Mouse (Mus musculus) intestine, postnatal 0 days (tissue): ENCODE measurements around the gene Slc22a23. TPM values are rescaled to one million over a fixed set of nuclear protein-coding genes. Genes with fewer than 3 reads are reported as not detected.

Source experiments
- ATAC-seq: fragments of 200-750 bp; cut with Nextera tagmentation; 2 replicates; pipeline ENCODE4 v1.8.0; 2017; ENCODE audit warnings: mild to moderate bottlenecking, moderate TSS enrichment, moderate library complexity
- H3K27ac ChIP-seq: fragments of 300-500 bp; sonication (generic); 2 replicates; pipeline ENCODE4 v1.5.1; 2014; ENCODE audit warnings: mild to moderate bottlenecking, low read depth, low read length, moderate library complexity
- H3K27me3 ChIP-seq: fragments of 300-500 bp; sonication (generic); replicated peaks from 2 replicates; pipeline ENCODE4 v1.6.1; 2014; ENCODE audit warnings: low read length, mixed read lengths; ENCODE audit not compliant: control insufficient read depth, insufficient read depth
- H3K36me3 ChIP-seq: fragments of 300-500 bp; sonication (generic); 2 replicates; pipeline ENCODE4 v1.6.1; 2014; ENCODE audit warnings: mild to moderate bottlenecking, moderate library complexity; ENCODE audit not compliant: control insufficient read depth, insufficient read depth
- H3K4me1 ChIP-seq: fragments of 300-500 bp; sonication (generic); replicated peaks from 2 replicates; pipeline ENCODE4 v1.6.1; 2014; ENCODE audit warnings: antibody characterized with exemption, low read length, mixed read lengths; ENCODE audit not compliant: control insufficient read depth, insufficient read depth
- H3K4me2 ChIP-seq: fragments of 300-500 bp; sonication (generic); replicated peaks from 2 replicates; pipeline ENCODE4 v1.6.1; 2014; ENCODE audit warnings: low read depth, mild to moderate bottlenecking, moderate library complexity
- H3K4me3 ChIP-seq: fragments of 300-500 bp; sonication (generic); 2 replicates; pipeline ENCODE4 v1.5.1; 2014; ENCODE audit warnings: low read depth, low read length
- H3K9ac ChIP-seq: fragments of 300-500 bp; sonication (generic); 2 replicates; pipeline ENCODE4 v1.6.1; 2014; ENCODE audit warnings: mild to moderate bottlenecking, low read depth, low read length
- H3K9me3 ChIP-seq: fragments of 300-500 bp; sonication (generic); 2 replicates; pipeline ENCODE4 v1.6.1; 2016; ENCODE audit warnings: mixed run types; ENCODE audit not compliant: control insufficient read depth
- CTCF ChIP-seq: sonication (generic); IDR thresholded peaks from 2 replicates; pipeline ENCODE4 v1.5.1; 2016; ENCODE audit warnings: low read depth, mild to moderate bottlenecking, control low read depth, antibody characterized with exemption, moderate library complexity
- WGBS: fragments of 180-500 bp; shearing (Covaris S2); extraction: QIAGEN DNeasy Blood & Tissue Kit; methylation state at CpG from one replicate; pipeline ENCODE4 v1.1.7; 2014; 5-methylcytosine and 5-hydroxymethylcytosine counted together
- polyA plus RNA-seq: library from polyadenylated mRNA; unstranded; fragments of >200 nt; fragmentation: Nextera tagmentation; extraction: Ambion mirVana; gene quantifications from 2 replicates; pipeline ENCODE4 v1.2.1, GENCODE M21; 2015

Slc22a23 gene
- polyA plus RNA-seq, 1 experiment from 2014 or later: 3.4 TPM

GRCm38 (mm10) chr13:34214855-34215254 lies 130.1 kb downstream of the Slc22a23 start:
- 86% methylated on average over 3 of the region's 3 CpGs for WGBS
- H3K27me3 ChIP-seq: no peaks in the 10 kb centered on the region
- H3K4me3 ChIP-seq: no peak overlapping the region
- H3K4me1 ChIP-seq: no peaks in the 10 kb centered on the region
- H3K4me2 ChIP-seq: no peak overlapping the region
- H3K36me3 ChIP-seq: no peaks in the 10 kb centered on the region
- no peaks in the 10 kb centered on the region for H3K9me3 ChIP-seq
- ATAC-seq: no peak
- H3K27ac ChIP-seq: no peak overlapping the region
- H3K9ac ChIP-seq: no peak overlapping the region
- no peak for TF ChIP-seq CTCF

GRCm38 (mm10) chr13:34212735-34213212 lies 132.2 kb downstream of the Slc22a23 start:
- TF ChIP-seq CTCF: no peak
- H3K27ac ChIP-seq: peak overlapping the region; percentile 72; the same call in 1 of the 2 replicates
- WGBS: 30% methylated on average over 10 of the region's 10 CpGs
- H3K9me3 ChIP-seq: no peaks in the 10 kb centered on the region
- no peak overlapping the region for H3K4me3 ChIP-seq
- H3K9ac ChIP-seq: no peak overlapping the region
- no peaks in the 10 kb centered on the region for H3K27me3 ChIP-seq
- peak overlapping the region; percentile 44 for H3K4me2 ChIP-seq
- H3K4me1 ChIP-seq: no peaks in the 10 kb centered on the region
- no peaks in the 10 kb centered on the region for H3K36me3 ChIP-seq
- peak; percentile 92 for ATAC-seq

GRCm38 (mm10) chr13:34211261-34211775 lies 133.7 kb downstream of the Slc22a23 start:
- WGBS: 57% methylated on average over 4 of the region's 4 CpGs
- Histone ChIP-seq H3K27ac (no peak overlapping the region), H3K36me3 (no peaks in the 10 kb centered on the region), H3K4me2 (no peak overlapping the region), H3K27me3 (no peaks in the 10 kb centered on the region), H3K9ac (no peak overlapping the region), H3K9me3 (no peaks in the 10 kb centered on the region), H3K4me1 (no peaks in the 10 kb centered on the region), H3K4me3 (no peak overlapping the region)
- ATAC-seq: no peak
- TF ChIP-seq CTCF: no peak

GRCm38 (mm10) chr13:34207714-34208470 lies 137.1 kb downstream of the Slc22a23 start:
- H3K4me3 ChIP-seq: no peak overlapping the region
- 0 out of 2 replicates have a peak, but pooled peaks cover 4% of the 10 kb centered on the region for H3K36me3 ChIP-seq
- H3K27me3 ChIP-seq: no peaks in the 10 kb centered on the region
- no peak for ATAC-seq
- H3K4me1 ChIP-seq: no peaks in the 10 kb centered on the region
- 37% methylated on average over 6 of the region's 6 CpGs for WGBS
- no peak overlapping the region for H3K4me2 ChIP-seq
- no peak overlapping the region for H3K27ac ChIP-seq
- H3K9me3 ChIP-seq: no peaks in the 10 kb centered on the region
- no peak for TF ChIP-seq CTCF
- H3K9ac ChIP-seq: no peak overlapping the region

- ATAC-seq: no peak
- no peaks in the 10 kb centered on the region for H3K4me1 ChIP-seq
Measured at GRCm38 (mm10) chr13:34205216-34205615, 139.8 kb downstream of the Slc22a23 start.

GRCm38 (mm10) chr13:34195676-34196075 lies 149.3 kb downstream of the Slc22a23 start:
- H3K4me2 ChIP-seq: no peak overlapping the region
- peaks cover 11% of the 10 kb centered on the region; the same call in 1 of the 2 replicates for H3K36me3 ChIP-seq
- no peaks in the 10 kb centered on the region for H3K9me3 ChIP-seq
- WGBS: 90% methylated on average over 1 of the region's 1 CpGs
- no peaks in the 10 kb centered on the region for H3K4me1 ChIP-seq
- H3K4me3 ChIP-seq: no peak overlapping the region
- no peaks in the 10 kb centered on the region for H3K27me3 ChIP-seq
- H3K27ac ChIP-seq: no peak overlapping the region
- no peak for TF ChIP-seq CTCF
- no peak for ATAC-seq
- no peak overlapping the region for H3K9ac ChIP-seq

More at GRCm38 (mm10) chr13:34205216-34205615, 139.8 kb downstream of the Slc22a23 start:
- H3K36me3 ChIP-seq: peaks cover 11% of the 10 kb centered on the region; the same call in 1 of the 2 replicates
- no peak for TF ChIP-seq CTCF
- H3K27ac ChIP-seq: no peak overlapping the region
- no peak overlapping the region for H3K4me2 ChIP-seq
- WGBS: 95% methylated on average over 3 of the region's 3 CpGs
- H3K4me3 ChIP-seq: no peak overlapping the region
- H3K27me3 ChIP-seq: no peaks in the 10 kb centered on the region
- no peaks in the 10 kb centered on the region for H3K9me3 ChIP-seq
- H3K9ac ChIP-seq: no peak overlapping the region
